Mouse (Mus musculus): ENCODE measurements at regions not wholly inside any gene's neighbourhood (a gene's known extent, or its start where the extent isn't known, plus 50 kb on each side); places are given as distances from the start of the nearest gene placed in this dataset.
A peak's percentile ranks its signal among the peaks of the same experiment; 100 is the strongest.
"Not testable (repeated sequence)": the region's sequence is repeated elsewhere in the genome, so short reads cannot be mapped to it uniquely, and the experiment has no call there.

DNA sequence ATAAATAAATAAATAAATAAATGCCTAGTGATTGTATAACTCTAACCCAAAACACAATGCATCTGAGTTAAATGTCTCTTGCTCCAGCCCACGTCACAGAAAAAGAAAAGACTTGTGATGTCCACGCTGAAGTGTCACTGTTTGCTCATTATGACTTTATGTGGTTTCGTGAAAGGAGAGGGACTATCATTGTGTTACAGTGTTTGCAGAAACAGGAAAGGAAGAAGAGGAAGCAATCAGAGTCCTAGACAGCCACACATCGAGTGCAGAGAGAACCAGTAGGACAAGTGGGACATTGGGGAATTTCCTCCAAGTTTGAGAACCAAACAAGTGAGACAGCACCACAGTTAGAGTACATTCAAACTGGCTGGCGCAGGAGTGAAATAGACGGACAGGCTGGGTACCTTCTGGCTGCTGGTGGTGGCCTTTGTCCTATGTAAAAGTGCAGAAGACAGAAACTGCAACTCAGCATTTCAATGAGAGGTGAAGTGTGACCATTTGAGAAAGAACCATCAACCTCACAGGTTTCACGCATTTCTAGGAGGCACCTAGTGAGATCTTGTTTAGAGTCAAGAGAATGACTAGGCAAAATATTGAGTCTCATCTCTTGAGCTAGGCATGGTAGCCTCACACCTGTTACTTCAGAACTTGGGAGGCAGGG lies 59.6 kb downstream of the Fasl start:
- no peak for DNase-seq

DNA sequence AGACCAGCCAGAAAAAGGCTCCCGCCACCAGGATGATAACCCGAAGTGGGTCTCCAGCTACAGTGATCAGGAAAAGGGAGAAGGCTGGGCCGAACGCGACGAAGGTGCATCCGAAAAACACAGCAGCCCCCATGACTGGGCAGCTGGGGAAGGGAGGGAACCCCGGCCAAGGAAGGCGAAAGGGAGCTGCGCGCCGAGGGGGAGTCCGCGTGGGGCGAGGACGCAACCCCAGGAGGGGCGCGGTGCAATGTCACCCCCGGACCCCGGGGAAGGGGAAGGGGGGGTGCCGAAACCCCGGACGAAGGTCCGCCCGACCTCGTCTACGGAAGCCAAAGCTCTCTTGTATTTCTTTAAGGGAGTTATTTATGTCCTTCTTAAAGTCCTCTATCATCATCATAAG lies 60.9 kb downstream of the Fasl start:
- DNase-seq, result not testable (repeated sequence)

DNA sequence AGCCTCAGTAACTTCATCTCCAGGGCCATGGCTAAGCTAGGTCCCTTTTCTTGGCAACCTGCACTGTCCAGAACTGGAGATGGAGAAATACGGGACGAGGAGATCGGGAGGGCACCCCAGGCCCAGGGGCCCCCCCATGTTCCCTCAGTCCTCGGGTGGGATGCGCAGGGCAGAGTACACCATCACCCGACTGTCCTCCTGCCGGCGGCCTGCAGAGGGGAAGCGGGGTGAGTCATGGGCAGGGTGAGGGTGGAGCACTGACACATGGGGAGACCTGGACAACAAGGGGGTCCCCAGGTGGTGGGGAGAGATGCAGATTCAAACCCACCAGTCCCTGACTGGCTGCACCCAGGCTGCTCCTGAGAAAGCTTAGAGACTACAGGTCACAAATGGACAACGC lies 62.2 kb downstream of the Fasl start:
- DNase-seq, result not testable (repeated sequence)

DNA sequence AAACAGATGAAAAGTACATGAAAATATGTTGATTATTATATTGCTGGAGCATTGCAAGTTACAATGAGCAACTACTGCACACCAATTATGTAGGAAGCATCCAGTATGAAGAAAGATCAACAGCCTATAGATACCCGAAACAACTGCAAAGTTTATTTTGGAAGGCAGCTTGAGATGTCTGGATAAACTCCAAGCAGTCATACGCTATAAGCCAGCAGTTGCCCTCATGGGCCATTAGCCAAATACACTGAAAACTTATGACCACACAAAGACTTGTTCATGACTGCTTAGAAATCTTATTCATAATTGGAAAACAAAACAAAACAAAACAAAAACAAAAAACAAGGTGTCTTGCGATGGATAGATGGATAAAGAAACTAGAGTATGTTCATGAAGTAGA lies 68.4 kb downstream of the Fasl start:
- DNase-seq, result no peak

DNA sequence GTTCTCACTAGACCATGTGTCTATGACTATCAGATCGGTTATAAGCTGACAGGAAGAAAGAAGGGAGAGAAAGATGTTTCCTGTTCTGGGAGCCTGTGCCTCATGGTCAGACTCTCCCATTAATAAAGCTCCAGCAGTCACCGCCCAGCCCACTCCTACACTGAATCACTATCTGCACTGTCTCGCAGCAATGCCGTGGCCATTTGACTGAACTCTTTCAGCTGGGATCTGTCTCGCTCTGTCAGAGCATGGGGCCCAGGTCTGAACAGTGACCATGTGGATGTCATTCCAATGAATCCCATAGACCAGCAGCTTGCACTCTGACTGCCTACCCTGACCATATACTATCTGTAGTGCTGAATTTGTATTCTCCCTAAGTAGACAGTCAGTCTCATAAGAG lies 70.0 kb downstream of the Fasl start:
- DNase-seq, result no peak

DNA sequence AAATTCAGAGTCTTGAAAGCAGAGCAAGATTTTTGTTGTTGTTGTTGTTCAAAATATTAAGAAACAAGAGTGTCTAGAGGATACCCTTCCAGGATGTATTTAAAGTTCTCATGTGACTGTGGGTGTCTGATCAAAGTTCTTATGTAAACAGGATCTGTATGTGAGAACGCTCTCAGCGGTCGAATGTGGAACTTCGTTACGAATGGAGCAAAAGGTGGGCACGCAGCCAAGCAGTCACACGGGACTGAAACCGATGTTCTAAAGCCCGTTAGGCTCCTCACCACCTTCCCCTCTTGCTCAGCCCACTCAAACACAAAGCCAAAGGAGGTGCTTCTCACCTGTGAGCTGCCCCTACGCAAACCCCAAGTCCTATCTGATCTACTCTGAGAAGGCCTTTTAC lies 75.4 kb downstream of the Fasl start:
- DNase-seq, result peak; percentile 73

DNA sequence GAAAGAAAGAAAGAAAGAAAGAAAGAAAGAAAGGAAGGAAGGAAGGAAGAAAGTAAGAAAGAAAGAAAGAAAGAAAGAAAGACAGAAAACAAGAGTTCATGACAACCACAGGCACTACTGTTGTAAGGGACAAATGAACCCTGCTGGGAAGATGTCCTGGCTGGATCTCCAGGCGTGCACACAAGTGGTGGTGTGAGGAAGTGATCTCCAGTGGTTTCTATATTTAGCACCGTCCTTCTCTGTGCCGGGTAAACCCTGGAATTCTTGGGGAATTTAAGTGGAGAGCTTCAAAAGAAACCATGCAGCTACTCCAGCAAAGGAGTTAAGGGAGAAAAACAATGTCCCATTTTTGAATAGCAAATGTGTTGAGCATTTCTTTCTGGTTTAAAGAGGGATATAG lies 76.0 kb downstream of the Fasl start:
- DNase-seq, result no peak

DNA sequence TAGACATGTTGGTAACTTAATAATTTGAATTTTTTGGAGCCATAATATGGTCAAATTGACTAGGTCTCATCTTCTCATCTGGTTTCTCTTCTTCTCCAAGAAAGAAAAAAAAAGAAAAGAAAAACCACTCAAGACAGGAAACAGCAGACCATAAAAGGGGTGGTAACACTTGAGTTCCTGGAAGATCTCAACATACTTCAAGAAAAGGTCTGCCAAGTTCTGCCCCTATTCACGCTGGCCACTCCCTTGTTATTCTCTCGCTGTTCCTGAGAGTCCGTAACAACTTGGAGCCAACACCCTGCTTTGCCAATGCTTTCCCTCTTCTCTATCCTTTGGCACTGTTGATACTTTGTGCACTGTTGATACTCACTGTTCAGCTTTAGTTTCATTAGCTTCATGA lies 81.2 kb downstream of the Fasl start:
- DNase-seq, result no peak

DNA sequence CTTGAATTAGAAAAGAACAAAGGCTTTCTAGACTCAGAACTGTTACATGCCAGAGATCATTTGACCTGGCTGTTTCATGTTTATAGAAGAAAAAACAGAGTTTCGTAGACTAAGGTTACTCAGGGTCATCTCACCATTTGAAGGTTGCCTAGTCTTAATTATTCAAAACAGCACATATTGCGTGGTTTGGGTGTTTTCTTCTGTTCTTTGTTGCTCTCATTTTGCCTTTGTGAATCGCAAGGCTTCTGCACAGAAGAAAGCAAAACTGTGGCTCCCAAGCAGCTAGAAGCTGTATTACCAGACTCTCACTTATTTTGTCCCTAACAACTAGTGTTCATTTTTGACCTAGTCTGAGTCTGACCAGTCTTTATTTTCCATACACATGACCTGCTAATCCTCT lies 83.3 kb downstream of the Fasl start:
- no peak for DNase-seq

DNA sequence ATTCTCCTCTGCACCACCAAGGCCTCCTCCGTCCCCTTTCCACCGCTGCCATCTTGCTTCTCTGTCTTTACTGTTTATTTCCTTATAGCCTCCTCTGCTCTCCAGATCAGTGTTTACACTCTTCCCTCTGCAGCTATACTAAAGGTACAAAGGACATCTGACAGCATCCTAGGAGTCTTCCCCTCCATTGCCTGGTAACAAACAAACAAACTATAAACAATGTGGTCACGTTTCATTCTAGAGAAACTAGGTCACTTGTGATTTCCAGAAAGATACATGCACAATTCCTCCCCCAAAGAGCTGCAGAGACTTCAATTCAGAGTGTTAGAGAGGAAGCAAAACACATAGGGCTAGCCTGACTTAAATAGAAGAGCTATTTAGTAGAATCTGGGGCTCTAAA lies 83.8 kb downstream of the Fasl start:
- DNase-seq, result no peak

DNA sequence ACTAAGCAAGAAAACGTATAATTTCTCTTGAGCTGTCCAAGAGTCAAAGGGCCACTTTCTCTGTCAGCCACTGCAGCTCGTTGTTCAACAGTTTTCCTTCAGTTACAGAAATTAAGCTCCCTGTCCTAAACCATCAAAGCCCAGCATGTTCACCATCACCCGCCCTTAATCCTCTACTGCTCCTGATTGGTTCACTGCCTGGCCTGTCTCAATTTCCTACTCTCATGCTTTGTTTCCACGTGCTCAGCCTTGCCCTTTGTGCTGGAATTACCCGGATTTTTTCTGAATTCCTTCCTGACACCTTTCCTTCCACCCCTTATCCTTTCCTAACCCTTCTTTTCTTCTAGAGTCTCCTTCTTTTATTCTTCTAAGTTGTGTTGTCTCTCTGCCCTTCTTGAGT lies 92.4 kb downstream of the Fasl start:
- DNase-seq, result no peak

DNA sequence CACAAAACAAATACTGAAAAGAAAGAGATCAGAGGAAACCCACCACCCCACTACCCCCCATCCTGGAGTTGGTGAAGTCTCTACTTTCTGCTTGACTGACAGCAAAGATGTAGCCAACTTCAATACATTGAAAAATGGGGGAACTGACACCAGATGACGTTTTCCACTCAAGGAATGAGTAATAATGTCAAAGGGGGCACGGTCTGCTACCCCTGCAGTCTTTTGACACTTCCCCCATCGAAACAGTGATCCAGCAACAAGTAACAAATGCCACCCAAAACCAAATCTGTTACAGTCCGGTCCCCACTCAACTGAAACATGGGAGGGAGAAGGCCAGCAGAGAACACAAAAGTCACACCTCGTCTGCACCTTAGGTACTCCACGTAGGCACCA lies 94.5 kb downstream of the Fasl start:
- no peak for DNase-seq

DNA sequence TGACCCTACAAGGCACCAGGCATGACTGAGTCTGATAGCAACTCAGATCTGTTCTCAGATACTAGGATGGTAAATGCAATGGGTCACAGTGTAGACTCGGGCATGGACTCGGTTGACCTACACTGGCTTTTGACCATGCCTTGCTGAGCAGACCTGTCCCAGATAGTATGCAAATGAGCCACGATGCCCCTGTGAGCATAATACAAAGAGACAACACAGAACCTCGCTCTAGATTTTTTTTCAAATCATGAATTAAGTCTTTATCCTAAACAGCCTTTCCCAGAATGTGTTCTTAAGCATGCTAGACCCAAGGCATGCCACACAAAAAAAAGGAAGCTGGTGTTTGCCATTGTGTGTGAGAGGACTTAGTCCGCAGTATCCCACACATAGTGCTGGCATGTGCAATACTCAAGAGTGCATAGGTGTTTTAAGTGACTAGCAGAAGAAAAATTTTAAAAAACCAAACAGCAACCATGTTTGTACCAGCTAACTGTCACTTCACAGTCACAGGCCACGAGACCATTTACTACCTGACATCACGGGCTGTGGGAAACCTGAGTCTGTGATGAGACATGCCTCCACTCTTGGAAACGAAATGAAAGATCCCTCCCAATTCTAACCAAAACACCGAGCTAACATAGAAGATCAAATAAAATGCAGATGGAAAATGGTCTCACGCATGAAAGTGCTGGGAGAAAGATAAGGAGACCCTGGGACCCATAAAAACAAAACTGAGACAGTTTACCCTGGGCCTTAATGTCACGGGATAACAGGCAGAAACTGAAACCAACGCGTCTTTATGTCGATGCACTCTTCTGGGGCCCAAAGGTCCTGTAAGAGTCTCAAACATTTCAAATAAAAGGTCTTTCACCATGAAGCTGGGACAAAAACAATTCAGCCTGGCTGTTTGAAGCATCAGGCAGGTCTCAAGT lies 95.2 kb downstream of the Fasl start:
- no peak for DNase-seq

DNA sequence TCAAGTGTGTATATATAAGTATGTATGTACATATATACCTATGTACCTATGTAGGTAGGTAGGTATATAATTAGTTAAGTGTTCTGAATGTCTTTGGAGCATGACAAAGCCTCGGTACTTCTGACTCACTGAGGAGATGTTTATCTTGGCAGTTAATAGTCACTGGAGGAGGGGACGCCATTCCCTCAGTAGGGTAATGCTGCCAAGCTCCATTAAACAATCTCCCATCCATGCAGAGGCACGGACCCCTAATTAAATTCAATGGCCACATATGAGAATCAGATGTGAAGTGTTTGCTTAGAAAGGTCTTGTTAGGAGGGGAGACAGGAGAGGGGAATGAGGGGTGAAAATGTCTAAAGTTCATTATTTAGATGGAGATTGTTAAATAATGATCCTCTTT lies 99.3 kb downstream of the Fasl start:
- no peak for DNase-seq

DNA sequence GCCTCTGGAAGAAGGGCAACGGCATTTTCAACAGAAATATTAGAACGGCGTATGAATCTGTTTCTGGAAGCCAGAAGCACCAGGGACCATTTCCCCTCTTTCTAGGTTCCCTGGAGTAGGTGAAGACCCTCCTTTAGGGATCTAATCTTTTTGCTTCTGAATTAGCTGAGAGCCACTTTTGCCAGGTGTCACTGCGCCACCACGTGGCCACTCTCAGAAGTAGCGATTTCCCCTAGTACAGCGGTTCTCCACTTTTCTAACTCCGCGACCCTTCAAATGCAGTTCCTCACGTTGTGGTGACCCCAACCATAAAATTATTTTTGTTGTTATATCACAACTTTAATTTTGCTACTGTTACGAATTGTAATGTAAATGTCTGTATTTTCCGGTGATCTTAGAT lies 100.7 kb downstream of the Fasl start:
- peak; percentile 81 for DNase-seq

DNA sequence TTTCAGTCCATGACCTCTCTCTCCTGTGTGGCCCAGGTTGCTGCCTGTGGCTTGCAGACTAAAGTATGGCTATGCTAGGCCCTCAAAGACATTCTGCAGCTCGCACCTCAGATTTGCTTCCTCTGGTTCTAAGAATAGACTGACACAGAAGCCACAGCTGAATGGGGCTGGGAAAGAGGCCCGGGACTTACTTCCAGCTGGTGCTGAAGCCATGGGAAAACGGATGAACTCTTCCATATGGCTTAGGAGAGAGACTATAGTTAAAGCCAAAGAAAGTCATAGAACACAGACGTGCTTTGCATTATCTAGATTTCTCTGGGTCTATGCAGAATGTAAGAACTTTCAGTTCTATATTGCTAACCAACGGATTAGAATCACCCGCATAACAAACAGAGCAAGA lies 107.7 kb downstream of the Fasl start:
- DNase-seq, result no peak

DNA sequence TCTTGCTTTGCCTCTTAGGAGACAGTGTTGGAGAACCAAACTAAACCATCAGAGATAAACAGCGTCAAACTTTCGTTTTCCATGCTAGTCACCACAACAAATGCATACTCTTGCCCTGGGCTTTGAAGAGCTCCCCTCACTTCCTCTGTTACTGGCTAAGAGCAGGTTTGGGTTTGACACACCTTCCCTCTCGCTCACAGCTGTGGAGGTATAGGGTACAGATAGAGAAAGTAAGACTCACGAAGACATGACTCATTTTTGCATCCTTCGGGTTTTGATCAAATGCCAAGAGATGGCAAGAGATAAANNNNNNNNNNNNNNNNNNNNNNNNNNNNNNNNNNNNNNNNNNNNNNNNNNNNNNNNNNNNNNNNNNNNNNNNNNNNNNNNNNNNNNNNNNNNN lies 117.4 kb downstream of the Fasl start:
- DNase-seq, result peak; percentile 53

DNA sequence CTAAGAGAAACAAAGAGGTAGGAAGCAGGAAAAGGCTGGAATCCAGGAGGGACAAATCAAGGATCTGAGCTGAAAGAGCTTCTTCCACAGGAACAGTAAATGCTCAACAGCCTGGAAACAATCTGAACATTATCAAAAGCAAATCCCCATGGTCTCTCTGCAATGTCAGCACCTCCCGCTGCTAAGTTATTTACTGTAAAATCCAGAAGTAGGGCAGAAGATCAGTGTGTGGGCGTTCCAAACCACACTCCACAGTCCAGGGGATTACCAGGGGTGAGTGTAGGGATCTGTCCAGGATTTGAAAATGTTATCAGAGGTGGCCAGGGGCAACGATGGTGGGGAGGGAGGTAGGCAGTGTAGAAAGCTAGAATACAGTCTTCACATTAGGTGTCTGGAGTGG lies 124.0 kb downstream of the Fasl start:
- no peak for DNase-seq

DNA sequence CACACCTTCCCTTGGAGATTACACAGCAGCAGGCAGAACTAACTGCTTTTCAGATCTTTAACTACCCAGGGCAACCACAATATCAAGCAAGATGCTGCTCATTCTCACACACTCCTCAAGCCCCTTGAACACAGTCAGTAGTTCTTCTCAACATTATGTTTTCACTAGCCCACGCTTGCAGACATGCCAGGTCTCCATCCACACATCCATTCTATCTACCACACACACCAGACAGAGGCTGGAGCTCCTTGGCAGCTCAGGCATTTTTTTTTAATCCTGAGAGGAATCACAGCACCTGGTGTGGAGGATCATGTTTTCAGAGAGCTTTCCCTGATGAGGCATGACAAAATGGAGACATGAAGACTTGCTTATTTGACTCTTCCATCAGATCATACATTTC lies 124.9 kb downstream of the Fasl start:
- no peak for DNase-seq

DNA sequence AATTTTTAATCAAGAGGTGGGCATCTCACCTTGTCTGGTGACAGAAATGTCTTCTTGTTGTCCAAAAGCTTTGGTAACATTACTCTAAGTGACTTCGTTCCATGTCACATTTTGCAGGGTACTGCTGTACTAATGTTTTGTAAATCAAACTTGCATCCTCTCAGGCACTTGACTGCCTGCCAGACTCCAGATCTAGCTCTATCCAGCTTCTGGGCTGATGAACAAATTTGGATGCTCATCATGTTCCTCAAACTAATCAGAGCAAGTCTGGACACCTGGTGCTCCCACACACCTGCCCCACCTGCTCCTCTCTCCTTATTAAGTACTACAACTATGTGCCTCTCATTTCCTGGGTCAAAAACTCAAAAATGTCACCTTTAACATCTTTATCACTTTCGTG lies 126.1 kb downstream of the Fasl start:
- no peak for DNase-seq

DNA sequence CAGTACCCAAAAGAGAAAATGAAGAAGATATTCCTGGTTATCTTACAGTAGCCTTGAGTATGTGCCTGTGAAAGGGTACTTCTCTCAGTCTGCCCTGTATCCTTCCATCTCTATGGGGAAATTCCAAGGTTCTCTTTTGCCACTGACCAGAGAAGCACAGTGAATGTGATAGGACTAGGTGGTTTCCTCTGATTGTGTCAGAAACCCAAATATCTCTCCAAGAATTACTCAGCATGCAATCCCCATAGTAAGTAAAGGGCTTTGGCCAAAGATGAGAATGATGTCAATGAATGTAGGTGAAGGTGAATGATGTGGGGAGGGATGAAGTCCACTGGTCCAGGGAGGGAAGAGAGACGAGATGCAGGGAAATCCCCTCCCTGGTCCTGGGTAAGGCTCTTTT lies 130.8 kb downstream of the Fasl start:
- DNase-seq, result no peak

DNA sequence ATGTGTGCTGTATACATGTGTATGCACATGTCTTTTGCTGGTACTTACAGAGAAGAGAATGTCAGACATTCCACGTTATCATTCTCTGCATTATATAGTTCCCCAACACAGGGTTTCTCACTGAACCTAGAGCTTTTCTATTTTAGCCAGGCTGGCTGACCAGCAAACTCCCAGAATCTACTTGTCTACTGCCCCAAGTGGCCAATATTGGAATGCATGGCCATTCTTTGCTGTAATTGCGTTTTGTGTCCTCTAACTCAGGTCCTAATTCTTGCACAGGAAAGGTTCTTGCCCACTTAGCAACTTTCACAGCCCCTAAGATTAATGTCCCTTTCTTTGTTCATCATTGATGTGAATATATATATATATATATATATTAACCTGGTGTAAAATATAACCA lies 138.9 kb downstream of the Fasl start:
- no peak for DNase-seq

DNA sequence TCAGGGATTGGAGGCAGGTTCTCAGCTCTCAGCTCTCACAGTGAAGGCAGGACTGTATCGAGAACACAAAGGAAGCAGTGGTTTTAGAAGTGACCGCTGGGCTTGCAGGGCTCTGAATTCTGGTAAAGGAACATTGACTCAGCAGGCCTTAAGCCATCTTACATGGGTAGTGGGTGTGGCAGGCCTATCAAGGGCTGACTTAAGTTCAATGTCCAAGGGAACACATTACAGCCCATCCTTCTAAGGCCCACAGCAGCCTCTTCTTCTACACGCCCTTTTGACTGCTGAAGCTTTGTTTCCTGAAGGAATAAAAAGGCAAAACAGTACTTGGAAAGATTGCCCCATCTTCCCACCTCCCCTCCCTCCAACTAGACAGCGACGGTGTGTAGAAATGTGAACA lies 137.6 kb downstream of the Tnfsf18 start:
- no peak for DNase-seq

DNA sequence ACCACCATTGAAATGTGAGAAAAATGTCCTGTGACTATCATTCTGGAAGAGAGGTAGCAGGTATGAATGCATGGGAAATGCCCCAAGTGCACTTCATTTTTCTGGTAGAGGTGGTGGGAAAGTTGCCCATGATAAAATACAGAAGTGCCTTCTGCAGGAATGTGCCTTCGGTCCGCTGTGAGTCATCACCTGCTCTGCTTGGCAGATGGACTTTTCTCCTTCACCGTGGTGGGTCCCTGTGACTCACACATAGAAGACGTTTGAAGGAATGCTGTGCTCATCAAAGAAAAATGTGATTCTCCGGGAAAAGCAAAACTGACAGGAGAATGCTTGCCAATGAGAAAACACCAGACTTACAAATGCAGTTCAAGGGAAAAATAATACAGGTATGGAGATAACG lies 126.8 kb downstream of the Tnfsf18 start:
- no peak for DNase-seq

DNA sequence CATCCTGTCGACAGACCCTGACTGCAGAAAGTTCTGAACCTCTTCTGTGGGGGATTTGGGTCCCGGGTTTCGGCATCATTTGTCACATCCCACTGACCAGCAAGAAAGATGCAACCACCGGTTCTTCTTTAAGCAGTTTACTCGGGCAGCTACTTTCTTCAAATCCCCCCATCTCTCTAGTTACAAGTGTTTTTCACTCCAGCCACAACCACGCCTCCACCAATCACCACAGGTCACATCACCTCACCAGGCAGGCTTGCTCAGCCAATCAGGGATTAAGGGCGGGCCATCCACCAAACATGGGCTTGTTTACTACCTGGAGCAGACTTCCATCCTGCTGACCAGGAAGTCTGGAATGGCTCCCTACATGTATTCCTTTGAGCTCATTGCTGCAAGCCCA lies 119.6 kb downstream of the Tnfsf18 start:
- DNase-seq, result not testable (repeated sequence)
